Mouse (Mus musculus) cerebellum, postnatal 4 days (tissue): ENCODE results near the gene Gm11634.
"Not testable (repeated sequence)": the region's sequence is repeated elsewhere in the genome, so short reads cannot be mapped to it uniquely, and the experiment has no call there.

Experiments used
- DNase-seq, 2 experiments: peaks; one replicate each; pipeline ENCODE4 v3.0.0; 2022; ENCODE audit warnings: low spot score in 2 of 2, mixed read lengths in 1 of 2

Gm11634 gene

GRCm38 (mm10) chr11:101616948-101617767 lies 18.1 kb upstream of the Gm11634 start:
- peak in 1 of 2 experiments; percentile 21 for DNase-seq

DNA sequence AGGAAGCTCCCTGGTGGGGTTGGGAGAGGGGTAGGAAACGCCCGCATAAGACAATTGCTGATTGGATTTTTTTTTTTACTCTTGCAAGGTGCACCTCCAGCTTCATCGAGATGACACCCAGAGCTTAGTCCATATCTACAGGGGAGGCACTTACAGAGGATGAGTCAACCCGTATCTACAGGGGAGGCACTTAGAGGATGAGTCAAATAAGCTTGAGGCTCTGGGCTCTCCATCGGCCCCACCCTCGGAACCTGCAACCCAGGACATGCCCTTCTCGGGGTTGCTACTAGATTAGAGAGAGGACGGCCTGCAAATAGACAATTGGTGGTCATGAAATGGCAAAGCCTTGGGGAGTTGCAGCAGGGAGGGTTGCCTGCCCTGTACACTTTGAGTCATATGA lies 17.0 kb upstream of the Gm11634 start:
- no peak for DNase-seq

DNA sequence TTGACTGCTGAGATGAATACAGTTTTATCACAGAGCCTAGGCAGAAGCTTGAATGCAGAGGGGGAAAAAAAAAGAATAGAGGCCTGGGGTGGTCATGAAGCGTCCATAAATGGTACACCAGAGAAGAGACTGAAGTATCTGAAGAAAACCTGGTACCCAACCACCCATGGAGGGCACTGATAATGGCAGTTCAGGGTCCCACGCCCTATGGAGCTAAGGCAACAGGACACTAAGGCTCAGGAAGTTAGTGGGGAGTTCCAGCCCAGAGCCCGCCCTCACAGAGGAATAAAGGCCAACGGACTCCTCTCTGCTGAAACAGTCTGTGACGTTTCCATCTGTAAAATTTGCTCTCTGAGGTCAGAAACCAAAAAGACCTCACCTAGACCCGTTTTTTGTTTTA lies 16.3 kb upstream of the Gm11634 start:
- DNase-seq: no peak

- DNase-seq: no peak
These were observed 15.1 kb upstream of the Gm11634 start for GRCm38 (mm10) chr11:101614116-101614515.

- no peak for DNase-seq
These were observed 14.5 kb upstream of the Gm11634 start for GRCm38 (mm10) chr11:101613596-101613995.

DNA sequence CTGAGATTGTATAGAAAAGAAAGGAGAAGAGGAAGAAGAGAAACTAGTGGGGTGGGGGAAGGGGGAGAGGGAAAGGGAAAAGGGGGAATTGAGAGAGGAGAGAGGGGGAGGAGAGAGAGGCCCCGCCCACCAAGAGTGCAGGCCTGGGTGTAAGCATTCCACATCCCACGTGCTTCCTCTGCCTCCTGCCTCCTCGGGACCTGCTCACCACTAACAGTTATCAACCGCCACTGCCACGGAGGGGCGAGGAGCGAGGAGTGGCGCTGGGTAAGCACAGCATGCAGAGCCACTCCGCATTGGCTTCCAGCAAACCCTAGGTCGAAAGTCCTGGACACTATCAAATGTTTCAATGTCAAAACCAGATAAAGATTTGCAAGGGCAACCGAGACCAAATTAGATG lies 11.4 kb upstream of the Gm11634 start:
- DNase-seq: no peak

GRCm38 (mm10) chr11:101607134-101607533 lies 8.1 kb upstream of the Gm11634 start:
- not testable (repeated sequence) for DNase-seq

GRCm38 (mm10) chr11:101604531-101605453 lies 5.7 kb upstream of the Gm11634 start:
- peak; percentile 29 to 59 for DNase-seq

DNA sequence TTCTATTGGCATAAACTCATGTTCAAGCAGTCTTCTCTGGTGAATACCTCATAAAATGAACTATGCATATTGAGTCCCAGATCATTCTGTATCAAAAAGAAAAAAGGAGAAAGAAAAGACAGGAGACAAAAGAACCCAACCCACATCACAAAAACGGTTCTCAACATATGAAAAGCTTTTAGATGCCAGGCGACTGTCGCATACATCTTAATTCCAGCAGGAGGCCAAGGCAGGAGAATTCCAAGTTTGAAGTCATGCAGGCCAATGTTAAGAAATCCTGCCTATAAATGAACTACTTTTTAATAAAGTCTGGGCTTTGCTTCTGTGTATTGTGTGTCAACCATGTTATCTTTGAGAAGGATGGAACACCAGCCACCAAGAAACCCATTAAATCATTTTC lies 5.1 kb upstream of the Gm11634 start:
- no peak for DNase-seq

- no peak for DNase-seq
These were observed 3.4 kb upstream of the Gm11634 start for GRCm38 (mm10) chr11:101602491-101602890.

GRCm38 (mm10) chr11:101589989-101590624 lies 8.9 kb downstream of the Gm11634 start:
- DNase-seq: no peak

- DNase-seq: peak in 1 of 2 experiments; percentile 42
These were observed 9.6 kb downstream of the Gm11634 start for GRCm38 (mm10) chr11:101589444-101589843.

DNA sequence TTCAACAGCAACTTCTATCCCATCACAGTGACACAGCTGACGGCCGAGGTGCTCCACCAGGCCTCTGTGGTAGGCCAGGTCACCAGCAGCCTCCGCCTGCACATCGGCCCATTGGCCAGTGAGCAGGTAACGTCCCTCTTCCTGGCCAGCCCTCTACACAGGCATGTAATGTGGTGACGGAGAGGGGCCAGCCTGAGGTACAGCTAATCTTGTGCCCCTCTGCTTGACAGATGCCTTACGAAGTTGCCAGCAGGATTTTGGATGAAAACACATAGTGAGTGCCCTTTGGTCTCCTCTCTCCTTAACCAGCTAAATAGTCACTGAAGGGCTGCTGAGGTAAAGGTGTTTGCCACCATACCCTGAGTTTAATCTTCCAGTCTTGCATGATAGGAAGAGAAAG lies 10.2 kb downstream of the Gm11634 start:
- no peak for DNase-seq

GRCm38 (mm10) chr11:101587676-101588075 lies 11.4 kb downstream of the Gm11634 start:
- DNase-seq: no peak

DNA sequence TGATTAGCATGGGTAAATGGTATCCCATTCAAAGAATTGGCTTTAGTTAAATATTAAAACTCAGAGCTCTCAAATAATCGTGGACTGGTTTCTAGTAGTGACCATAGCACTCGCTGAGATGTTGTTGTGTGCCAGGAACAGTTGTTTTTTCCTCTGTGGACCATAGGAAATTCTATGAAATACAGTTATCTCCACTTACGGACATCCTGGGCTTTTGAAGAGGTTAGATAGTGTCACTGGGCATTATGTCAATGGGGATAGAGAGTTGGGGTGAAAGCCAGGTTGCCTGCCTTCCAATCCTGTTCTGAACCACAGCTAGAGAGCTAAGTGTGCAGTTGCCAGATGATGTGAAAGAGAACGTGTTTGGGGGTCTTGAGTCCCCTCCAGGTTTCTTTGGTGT lies 13.3 kb downstream of the Gm11634 start:
- no peak for DNase-seq

- not testable (repeated sequence) for DNase-seq
These were observed 14.0 kb downstream of the Gm11634 start for GRCm38 (mm10) chr11:101585031-101585430.

- no peak for DNase-seq
These were observed 15.9 kb downstream of the Gm11634 start for GRCm38 (mm10) chr11:101583205-101583604.

DNA sequence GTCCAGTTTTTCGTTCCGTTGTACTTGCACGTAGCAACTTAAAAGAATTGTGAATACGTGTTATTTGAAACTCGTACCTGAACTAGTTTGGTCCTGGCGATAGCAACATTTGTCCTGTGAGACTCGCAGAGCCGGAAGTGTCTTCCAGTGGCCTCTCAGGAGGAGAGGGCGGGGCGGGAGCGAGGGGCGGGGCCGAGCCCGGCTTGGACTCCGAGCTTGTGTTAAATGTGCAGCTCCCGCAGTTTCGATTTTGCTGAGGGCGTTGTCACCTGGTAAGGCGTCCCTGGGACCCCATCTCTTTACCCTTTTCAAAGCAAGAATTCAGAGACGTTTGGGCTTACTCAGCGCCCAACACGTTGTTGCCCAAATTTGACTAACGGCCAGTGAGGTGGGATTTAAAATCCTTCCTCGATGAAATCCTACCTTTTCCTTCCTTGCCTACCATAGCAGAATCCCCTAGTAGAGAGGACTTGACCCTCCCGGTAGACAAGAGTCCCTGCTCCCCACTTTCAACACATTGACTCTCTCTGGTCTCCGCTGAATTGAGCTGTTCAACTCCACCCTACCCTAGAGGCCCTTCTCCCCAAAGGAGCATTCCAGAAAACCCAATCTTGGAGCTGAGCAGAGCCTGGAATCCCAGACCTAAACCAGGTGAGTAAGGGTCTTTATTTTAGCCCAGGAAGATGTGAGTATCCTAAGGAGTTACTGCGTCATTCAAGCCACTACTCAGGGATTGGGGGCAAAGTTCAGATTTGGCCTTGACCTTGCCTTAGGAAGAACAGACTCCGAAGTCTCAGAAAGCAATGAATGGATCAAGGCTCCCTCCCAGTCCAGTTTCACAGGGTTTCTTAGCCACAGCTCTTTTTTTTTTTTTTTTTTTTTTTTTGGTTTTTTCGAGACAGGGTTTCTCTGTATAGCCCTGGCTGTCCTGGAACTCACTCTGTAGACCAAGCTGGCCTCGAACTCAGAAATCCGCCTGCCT lies 16.7 kb downstream of the Gm11634 start, which contains the start of gene Tmem106a:
Tmem106a (plus strand) TSS at position 189 of the 982 bp plus-strand sequence.
- peak in 1 of 2 experiments; percentile 29 for DNase-seq

DNA sequence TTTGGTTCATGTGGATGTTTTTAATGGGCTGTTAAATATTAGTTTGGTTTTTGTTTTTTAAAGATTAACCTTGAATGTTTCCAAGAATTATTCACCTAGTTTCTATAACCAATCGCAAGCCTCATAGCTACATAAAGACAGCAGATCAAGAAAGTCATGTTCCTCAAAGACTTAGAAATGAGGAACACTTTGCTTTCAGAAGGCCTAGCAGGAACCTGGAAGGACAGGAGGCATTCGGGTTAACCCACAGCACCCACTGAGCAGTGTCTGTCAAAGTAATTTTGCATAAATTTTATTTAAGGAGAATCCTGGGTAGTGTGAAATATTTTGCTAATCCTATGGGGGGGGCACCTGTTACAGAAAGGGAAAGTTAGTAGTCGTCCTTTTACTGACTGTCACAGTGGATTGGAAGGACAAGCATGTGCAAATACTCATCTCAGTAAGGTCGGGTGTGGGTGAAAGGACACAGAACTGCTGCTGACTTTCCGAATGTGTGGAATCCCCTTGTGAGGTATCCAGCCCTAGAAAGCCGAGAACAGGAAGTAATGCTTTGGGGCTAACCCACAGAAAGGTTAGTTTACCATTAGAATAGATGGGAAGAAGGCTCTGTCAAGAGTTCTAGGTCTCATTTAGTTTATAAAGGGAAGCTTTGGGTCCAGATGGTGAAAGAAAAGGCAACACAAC lies 17.8 kb downstream of the Gm11634 start:
- DNase-seq: no peak

GRCm38 (mm10) chr11:101576116-101576515 lies 22.9 kb downstream of the Gm11634 start:
- no peak for DNase-seq
